Mouse (Mus musculus) heart, embryonic 15.5 days (tissue): ENCODE measurements at regions not wholly inside any gene's neighbourhood (a gene's known extent, or its start where the extent isn't known, plus 50 kb on each side); places are given as distances from the start of the nearest gene placed in this dataset.
A peak's percentile ranks its signal among the peaks of the same experiment; 100 is the strongest.

ENCODE experiments used
- ATAC-seq: fragments of 200-750 bp; cut with Nextera tagmentation; replicated peaks from 2 replicates; pipeline ENCODE4 v1.8.0; 2017; ENCODE audit warnings: low read depth, moderate TSS enrichment; ENCODE audit not compliant: insufficient number of reproducible peaks, insufficient read depth, low FRiP score
- H3K27ac ChIP-seq: fragments of 300-500 bp; sonication (generic); 2 replicates; pipeline ENCODE4 v1.5.1; 2015; ENCODE audit warnings: mild to moderate bottlenecking, inconsistent platforms
- H3K27me3 ChIP-seq: fragments of 300-500 bp; sonication (generic); 2 replicates; pipeline ENCODE4 v1.6.1; 2015; ENCODE audit warnings: inconsistent platforms
- H3K36me3 ChIP-seq: fragments of 300-500 bp; sonication (generic); 2 replicates; pipeline ENCODE4 v1.6.1; 2015; ENCODE audit warnings: mild to moderate bottlenecking, inconsistent platforms
- H3K4me1 ChIP-seq: fragments of 300-500 bp; sonication (generic); replicated peaks from 2 replicates; pipeline ENCODE4 v1.6.1; 2015; ENCODE audit warnings: inconsistent platforms
- H3K4me2 ChIP-seq: fragments of 300-500 bp; sonication (generic); 2 replicates; pipeline ENCODE4 v1.6.1; 2015; ENCODE audit warnings: inconsistent platforms, mild to moderate bottlenecking, moderate library complexity
- H3K4me3 ChIP-seq: fragments of 300-500 bp; sonication (generic); 2 replicates; pipeline ENCODE4 v1.5.1; 2015; ENCODE audit warnings: mild to moderate bottlenecking, inconsistent platforms
- H3K9ac ChIP-seq: fragments of 300-500 bp; sonication (generic); 2 replicates; pipeline ENCODE4 v1.6.1; 2015; ENCODE audit warnings: mild to moderate bottlenecking, inconsistent platforms
- H3K9me3 ChIP-seq: fragments of 300-500 bp; sonication (generic); replicated peaks from 2 replicates; pipeline ENCODE4 v1.6.1; 2016; ENCODE audit warnings: inconsistent platforms
- WGBS: fragments of 180-500 bp; shearing (Covaris S2); methylation state at CpG from one replicate; pipeline ENCODE4 v1.1.7; 2015; ENCODE audit warnings: mixed read lengths; 5-methylcytosine and 5-hydroxymethylcytosine counted together

- H3K4me3 ChIP-seq, result no peak overlapping the region
- no peak for ATAC-seq
Observed at GRCm38 (mm10) chr8:10814499-10814898, 193.8 kb downstream of the Irs2 start.

GRCm38 (mm10) chr8:10812060-10812670 lies 196.1 kb downstream of the Irs2 start:
- Histone ChIP-seq H3K9ac (no peak overlapping the region), H3K4me2 (no peak overlapping the region), H3K27me3 (no peaks in the 10 kb centered on the region), H3K4me1 (peaks cover 2% of the 10 kb centered on the region), H3K36me3 (no peaks in the 10 kb centered on the region), H3K9me3 (no peaks in the 10 kb centered on the region), H3K4me3 (no peak overlapping the region), H3K27ac (no peak overlapping the region)
- peak; percentile 39; the same call in 1 of the 2 replicates for ATAC-seq
- 59% methylated on average over 10 of the region's 10 CpGs for WGBS

More at GRCm38 (mm10) chr8:10814499-10814898, 193.8 kb downstream of the Irs2 start:
- Histone ChIP-seq H3K9ac (no peak overlapping the region), H3K36me3 (no peaks in the 10 kb centered on the region), H3K4me2 (no peak overlapping the region), H3K9me3 (no peaks in the 10 kb centered on the region), H3K27ac (no peak overlapping the region), H3K27me3 (no peaks in the 10 kb centered on the region), H3K4me1 (peaks cover 2% of the 10 kb centered on the region)
- WGBS, result 76% methylated on average over 7 of the region's 7 CpGs

GRCm38 (mm10) chr8:10807040-10807439 lies 201.2 kb downstream of the Irs2 start:
- Histone ChIP-seq H3K27ac (no peak overlapping the region), H3K27me3 (no peaks in the 10 kb centered on the region), H3K4me2 (no peak overlapping the region), H3K4me3 (no peak overlapping the region), H3K9me3 (no peaks in the 10 kb centered on the region), H3K9ac (no peak overlapping the region), H3K36me3 (no peaks in the 10 kb centered on the region), H3K4me1 (peaks cover 8% of the 10 kb centered on the region)
- no peak for ATAC-seq
- 89% methylated on average over 5 of the region's 5 CpGs for WGBS

GRCm38 (mm10) chr8:10805405-10806151 lies 202.7 kb downstream of the Irs2 start:
- H3K4me3 ChIP-seq, result no peak overlapping the region
- peak overlapping the region; percentile 22; the same call in 1 of the 2 replicates for H3K4me2 ChIP-seq
- no peak overlapping the region for H3K9ac ChIP-seq

GRCm38 (mm10) chr8:10804974-10805373 lies 203.3 kb downstream of the Irs2 start:
- 35% methylated on average over 3 of the region's 3 CpGs for WGBS
- no peaks in the 10 kb centered on the region for H3K36me3 ChIP-seq
- H3K27me3 ChIP-seq, result no peaks in the 10 kb centered on the region
- H3K4me3 ChIP-seq, result no peak overlapping the region
- ATAC-seq, result no peak
- H3K4me2 ChIP-seq, result no peak overlapping the region
- H3K27ac ChIP-seq, result no peak overlapping the region
- H3K9ac ChIP-seq, result no peak overlapping the region
- peaks cover 21% of the 10 kb centered on the region for H3K4me1 ChIP-seq
- no peaks in the 10 kb centered on the region for H3K9me3 ChIP-seq

More at GRCm38 (mm10) chr8:10805405-10806151, 202.7 kb downstream of the Irs2 start:
- Histone ChIP-seq H3K9me3 (no peaks in the 10 kb centered on the region), H3K4me1 (peaks cover 21% of the 10 kb centered on the region), H3K36me3 (no peaks in the 10 kb centered on the region), H3K27me3 (no peaks in the 10 kb centered on the region), H3K27ac (no peak overlapping the region)
- no peak for ATAC-seq
- 16% methylated on average over 24 of the region's 25 CpGs for WGBS

GRCm38 (mm10) chr8:10802003-10802402 lies 206.3 kb downstream of the Irs2 start:
- H3K27me3 ChIP-seq, result no peaks in the 10 kb centered on the region
- no peaks in the 10 kb centered on the region for H3K36me3 ChIP-seq
- H3K4me3 ChIP-seq, result no peak overlapping the region
- no peak overlapping the region for H3K9ac ChIP-seq
- H3K4me1 ChIP-seq, result peaks cover 21% of the 10 kb centered on the region
- ATAC-seq, result no peak
- peak overlapping the region; percentile 24; the same call in 1 of the 2 replicates for H3K27ac ChIP-seq
- H3K9me3 ChIP-seq, result no peaks in the 10 kb centered on the region
- no peak overlapping the region for H3K4me2 ChIP-seq

GRCm38 (mm10) chr8:10801580-10801979 lies 206.7 kb downstream of the Irs2 start:
- Histone ChIP-seq H3K4me3 (no peak overlapping the region), H3K9ac (no peak overlapping the region), H3K27me3 (no peaks in the 10 kb centered on the region), H3K9me3 (no peaks in the 10 kb centered on the region), H3K4me1 (peaks cover 21% of the 10 kb centered on the region), H3K36me3 (no peaks in the 10 kb centered on the region), H3K4me2 (no peak overlapping the region), H3K27ac (peak overlapping the region; percentile 24; the same call in 1 of the 2 replicates)
- no peak for ATAC-seq
- WGBS, result 44% methylated on average over 5 of the region's 5 CpGs

GRCm38 (mm10) chr8:10798444-10798843 lies 209.8 kb downstream of the Irs2 start:
- H3K36me3 ChIP-seq, result no peaks in the 10 kb centered on the region
- peaks cover 17% of the 10 kb centered on the region for H3K4me1 ChIP-seq
- no peak for ATAC-seq
- H3K9me3 ChIP-seq, result no peaks in the 10 kb centered on the region
- 78% methylated on average over 1 of the region's 1 CpGs for WGBS
- H3K27me3 ChIP-seq, result no peaks in the 10 kb centered on the region
- no peak overlapping the region for H3K27ac ChIP-seq
- H3K4me2 ChIP-seq, result no peak overlapping the region
- no peak overlapping the region for H3K9ac ChIP-seq
- no peak overlapping the region for H3K4me3 ChIP-seq

- H3K36me3 ChIP-seq, result no peaks in the 10 kb centered on the region
- no peak overlapping the region for H3K4me3 ChIP-seq
- no peaks in the 10 kb centered on the region for H3K9me3 ChIP-seq
- no peak overlapping the region for H3K9ac ChIP-seq
- no peak overlapping the region for H3K27ac ChIP-seq
- no peaks in the 10 kb centered on the region for H3K4me1 ChIP-seq
- no peak overlapping the region for H3K4me2 ChIP-seq
- ATAC-seq, result no peak
- WGBS, result 71% methylated on average over 10 of the region's 10 CpGs
- H3K27me3 ChIP-seq, result no peaks in the 10 kb centered on the region
Observed at GRCm38 (mm10) chr8:10794367-10795189, 213.7 kb downstream of the Irs2 start.

GRCm38 (mm10) chr8:10793670-10794366 lies 214.4 kb downstream of the Irs2 start:
- ATAC-seq, result no peak

More at GRCm38 (mm10) chr8:10793670-10794366, 214.4 kb downstream of the Irs2 start:
- H3K4me3 ChIP-seq, result no peak overlapping the region
- no peaks in the 10 kb centered on the region for H3K36me3 ChIP-seq
- H3K27me3 ChIP-seq, result no peaks in the 10 kb centered on the region
- H3K4me1 ChIP-seq, result no peaks in the 10 kb centered on the region
- no peak overlapping the region for H3K9ac ChIP-seq
- H3K27ac ChIP-seq, result no peak overlapping the region
- no peaks in the 10 kb centered on the region for H3K9me3 ChIP-seq
- no peak overlapping the region for H3K4me2 ChIP-seq
- WGBS, result 96% methylated on average over 9 of the region's 9 CpGs
